In the genomic region with DNA sequence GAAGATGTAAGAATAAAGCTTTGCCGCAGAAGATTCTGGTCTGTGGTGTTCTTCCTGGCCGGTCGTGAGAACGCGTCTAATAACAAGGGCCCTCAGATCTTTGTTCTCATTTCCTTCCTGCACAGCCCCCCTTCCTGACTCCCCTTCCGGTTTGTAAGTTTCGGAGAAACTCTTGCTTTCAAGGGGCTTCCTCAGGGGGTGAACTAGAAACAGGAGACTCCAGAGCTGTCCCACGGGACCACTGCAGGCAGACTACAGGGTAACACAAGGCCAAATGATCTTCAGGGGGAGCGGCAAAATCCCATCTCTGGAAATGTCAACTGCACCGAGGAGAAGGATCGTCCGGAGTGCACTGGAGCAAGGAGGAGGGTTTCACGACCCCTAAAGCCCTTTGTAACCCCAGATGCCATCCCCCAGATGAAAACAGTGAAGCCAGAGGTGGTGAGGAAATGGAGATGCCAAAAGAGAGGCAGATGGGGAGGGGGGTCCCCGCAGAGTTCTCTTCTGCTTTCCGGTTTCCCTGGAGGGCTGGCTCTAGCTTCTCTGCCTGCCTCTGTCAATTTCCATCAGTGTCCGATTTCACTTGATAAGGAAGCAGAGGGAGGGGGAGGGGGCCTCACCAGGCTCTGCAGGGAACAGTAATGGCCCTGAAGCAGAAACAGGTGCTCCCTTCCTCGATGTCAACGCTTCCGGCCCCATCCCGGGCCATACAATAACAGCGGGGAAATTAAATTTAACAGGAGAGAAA, we compare ENCODE assay signal across 8 mouse cellular contexts. TPM values are rescaled to one million over a fixed set of nuclear protein-coding genes. Genes with fewer than 3 reads are reported as not detected.
A peak's percentile ranks its signal among the peaks of the same experiment; 100 is the strongest.
DNase-seq lines count a peak whose midpoint lies in the region; ATAC-seq and TF ChIP-seq lines count a peak whose summit lies in the region.

No protein-coding gene starts in this region.

- H3K4me3 ChIP-seq in forebrain, embryonic 15.5 days: no peak overlapping the region
- 0 out of 2 replicates have a peak overlapping the region, but pooled peaks have one; percentile 7 for H3K4me3 ChIP-seq in intestine, embryonic 15.5 days (replicated peaks)
- peak overlapping the region; percentile 23 for H3K4me3 ChIP-seq in lung, embryonic 14.5 days (ENCODE audit: low read depth, low read length)

- no peaks in the 10 kb centered on the region for H3K9me3 ChIP-seq in forebrain, embryonic 15.5 days
- H3K9me3 ChIP-seq in intestine, embryonic 15.5 days: no peaks in the 10 kb centered on the region
- no peaks in the 10 kb centered on the region for H3K9me3 ChIP-seq in lung, embryonic 14.5 days (ENCODE audit: low read depth, low read length)

- peak overlapping the region; percentile 31; the same call in 1 of the 2 replicates for H3K27ac ChIP-seq in forebrain, embryonic 15.5 days (replicated peaks)
- H3K27ac ChIP-seq in intestine, embryonic 15.5 days: peak overlapping the region; percentile 54
- peak overlapping the region; percentile 81 for H3K27ac ChIP-seq in lung, embryonic 14.5 days (ENCODE audit: low read depth)

- H3K4me1 ChIP-seq in forebrain, embryonic 15.5 days: no peaks in the 10 kb centered on the region
- H3K4me1 ChIP-seq in intestine, embryonic 15.5 days (replicated peaks): no peaks in the 10 kb centered on the region
- H3K4me1 ChIP-seq in lung, embryonic 14.5 days (ENCODE audit: insufficient read depth): no peaks in the 10 kb centered on the region

- DNase-seq in B cell, adult 2 months: peak; percentile 69 to 73
- DNase-seq in lung, embryonic 14.5 days: peak; percentile 64
- DNase-seq in retina, embryonic 14.5 days (ENCODE audit: low spot score): peak; percentile 82
- no peak for DNase-seq in frontal cortex, adult 2 months (ENCODE audit: extremely low spot score in 1 of 2, low spot score in 1 of 2)

- 61% methylated on average over 21 of the region's 21 CpGs for WGBS in forebrain, embryonic 15.5 days
- 66% methylated on average over 21 of the region's 21 CpGs for WGBS in intestine, embryonic 15.5 days
- 46% methylated on average over 21 of the region's 21 CpGs for WGBS in lung, embryonic 14.5 days

- H3K9ac ChIP-seq in forebrain, embryonic 15.5 days (replicated peaks): no peak overlapping the region
- no peak overlapping the region for H3K9ac ChIP-seq in intestine, embryonic 15.5 days
- peak overlapping the region; percentile 34; the same call in 1 of the 2 replicates for H3K9ac ChIP-seq in lung, embryonic 14.5 days

- H3K4me2 ChIP-seq in forebrain, embryonic 15.5 days (replicated peaks): 0 out of 2 replicates have a peak overlapping the region, but pooled peaks have one; percentile 5
- peak overlapping the region; percentile 15; the same call in 1 of the 2 replicates for H3K4me2 ChIP-seq in intestine, embryonic 15.5 days (replicated peaks)
- peak overlapping the region; percentile 46 for H3K4me2 ChIP-seq in lung, embryonic 14.5 days

- H3K36me3 ChIP-seq in forebrain, embryonic 15.5 days: no peaks in the 10 kb centered on the region
- no peaks in the 10 kb centered on the region for H3K36me3 ChIP-seq in intestine, embryonic 15.5 days
- H3K36me3 ChIP-seq in lung, embryonic 14.5 days (ENCODE audit: insufficient read depth): no peaks in the 10 kb centered on the region

- TF ChIP-seq CTCF in lung, embryonic 14.5 days (IDR thresholded peaks at IDR 0.05; ENCODE audit: low read depth): no peak

- peak; percentile 72 for ATAC-seq in activated CD4-positive, CD25-positive, alpha-beta regulatory T cell, adult 4 months
- ATAC-seq in forebrain, embryonic 15.5 days (replicated peaks): no peak
- no peak for ATAC-seq in intestine, embryonic 15.5 days
- peak; percentile 54; the same call in 1 of the 2 replicates for ATAC-seq in lung, embryonic 14.5 days (ENCODE audit: insufficient read depth)
- ATAC-seq in frontal cortex, adult (ENCODE audit: low TSS enrichment): no peak

- H3K27me3 ChIP-seq in forebrain, embryonic 15.5 days: no peaks in the 10 kb centered on the region
- no peaks in the 10 kb centered on the region for H3K27me3 ChIP-seq in intestine, embryonic 15.5 days (replicated peaks)
- no peaks in the 10 kb centered on the region for H3K27me3 ChIP-seq in lung, embryonic 14.5 days (ENCODE audit: insufficient read depth, low read length)

RNA-seq across cellular contexts. Expression of a gene that starts 20.8 kb away (rescaled TPM):
- polyA plus RNA-seq in activated CD4-positive, CD25-positive, alpha-beta regulatory T cell, adult 4 months (2017; shearing (Covaris generic)): not detected
- not detected in 2 replicates for polyA plus RNA-seq in forebrain, embryonic 15.5 days (2015; fragmentation: Nextera tagmentation; extraction: Ambion mirVana)
- polyA plus RNA-seq in intestine, embryonic 15.5 days (2015; fragmentation: Nextera tagmentation; extraction: Ambion mirVana): 0.30 and 0.34 TPM in 2 replicates
- not detected in 2 replicates for polyA plus RNA-seq in lung, embryonic 14.5 days (2014; fragmentation: Nextera tagmentation; extraction: Ambion mirVana)
- polyA plus RNA-seq in frontal cortex, adult 2 months (2012; rRNA removed): not detected in 2 replicates

RNA-seq across cellular contexts. Expression of a gene that starts 35.0 kb away (rescaled TPM):
- 10 to 100 TPM; 65.3 to 71.7 TPM for polyA plus RNA-seq in activated CD4-positive, CD25-positive, alpha-beta regulatory T cell, adult 4 months (2017; shearing (Covaris generic))
- polyA plus RNA-seq in forebrain, embryonic 15.5 days (2015; fragmentation: Nextera tagmentation; extraction: Ambion mirVana): 7.8 and 8.2 TPM in 2 replicates
- 13.7 and 13.8 TPM in 2 replicates for polyA plus RNA-seq in intestine, embryonic 15.5 days (2015; fragmentation: Nextera tagmentation; extraction: Ambion mirVana)
- polyA plus RNA-seq in lung, embryonic 14.5 days (2014; fragmentation: Nextera tagmentation; extraction: Ambion mirVana): 37.6 and 42.6 TPM in 2 replicates
- 5.7 and 6.9 TPM in 2 replicates for polyA plus RNA-seq in frontal cortex, adult 2 months (2012; rRNA removed)

RNA-seq across cellular contexts. Expression of a gene that starts 46.5 kb away (rescaled TPM):
- polyA plus RNA-seq in activated CD4-positive, CD25-positive, alpha-beta regulatory T cell, adult 4 months (2017; shearing (Covaris generic)): 1 to 10 TPM; 3.5 to 4.2 TPM
- polyA plus RNA-seq in forebrain, embryonic 15.5 days (2015; fragmentation: Nextera tagmentation; extraction: Ambion mirVana): 20.2 and 22.8 TPM in 2 replicates
- 11.4 and 11.5 TPM in 2 replicates for polyA plus RNA-seq in intestine, embryonic 15.5 days (2015; fragmentation: Nextera tagmentation; extraction: Ambion mirVana)
- polyA plus RNA-seq in lung, embryonic 14.5 days (2014; fragmentation: Nextera tagmentation; extraction: Ambion mirVana): 19.9 and 23.9 TPM in 2 replicates
- polyA plus RNA-seq in frontal cortex, adult 2 months (2012; rRNA removed): 23.1 and 25.6 TPM in 2 replicates

RNA-seq across cellular contexts. Expression of a gene that starts 46.6 kb away (rescaled TPM):
- polyA plus RNA-seq in activated CD4-positive, CD25-positive, alpha-beta regulatory T cell, adult 4 months (2017; shearing (Covaris generic)): 10 to 100 TPM; 12.5 to 16.2 TPM
- 16.6 and 17.4 TPM in 2 replicates for polyA plus RNA-seq in forebrain, embryonic 15.5 days (2015; fragmentation: Nextera tagmentation; extraction: Ambion mirVana)
- polyA plus RNA-seq in intestine, embryonic 15.5 days (2015; fragmentation: Nextera tagmentation; extraction: Ambion mirVana): 17.5 and 21.0 TPM in 2 replicates
- 17.3 and 20.4 TPM in 2 replicates for polyA plus RNA-seq in lung, embryonic 14.5 days (2014; fragmentation: Nextera tagmentation; extraction: Ambion mirVana)
- polyA plus RNA-seq in frontal cortex, adult 2 months (2012; rRNA removed): 10.6 and 11.9 TPM in 2 replicates

Comparison
In these comparisons a context has a peak if more than half of its experiments do, and no peak if none do; other contexts are left out.
1. DNase-seq: peak in B cell, adult 2 months (2 of 2), lung, embryonic 14.5 days (single experiment) and retina, embryonic 14.5 days (single experiment); none in frontal cortex, adult 2 months (0 of 2).
2. ATAC-seq: peak in activated CD4-positive, CD25-positive, alpha-beta regulatory T cell, adult 4 months (single experiment) and lung, embryonic 14.5 days (single experiment); none in forebrain, embryonic 15.5 days (single experiment), intestine, embryonic 15.5 days (single experiment) and frontal cortex, adult (single experiment).
3. H3K27ac ChIP-seq: peak in every context shown above with its lines; median percentile 81 in lung, embryonic 14.5 days; 54 in intestine, embryonic 15.5 days; 31 in forebrain, embryonic 15.5 days.
4. Peak in every context shown above with its lines, with median percentiles within 50 percentile points of each other: H3K4me2 ChIP-seq.